Comparison of ENCODE assay signal across 9 mouse cellular contexts in genomic region chrX:137015099-137015709, GRCm38 (mm10). TPM values are rescaled to one million over a fixed set of nuclear protein-coding genes. Genes with fewer than 3 reads are reported as not detected.
A peak's percentile ranks its signal among the peaks of the same experiment; 100 is the strongest.
DNase-seq lines count a peak whose midpoint lies in the region; ATAC-seq and TF ChIP-seq lines count a peak whose summit lies in the region.
"Had no signal": no experiment of that assay in that cellular context is flagged by ENCODE, and none has a peak within 500 bp of the region (broad histone marks: within the 10 kb centered on the region; RNA-seq: fewer than 3 reads in every experiment).

No protein-coding gene starts in this region.

- WGBS in bone marrow, adult 2 months, result 50% methylated on average over 6 of the region's 6 CpGs
- 52% methylated on average over 6 of the region's 6 CpGs for WGBS in embryonic facial prominence, embryonic 14.5 days

- no peaks in the 10 kb centered on the region for H3K9me3 ChIP-seq in embryonic facial prominence, embryonic 14.5 days (ENCODE audit: control insufficient read depth, low read length)
- H3K9me3 ChIP-seq: limb, embryonic 13.5 days had no signal

- TF ChIP-seq POLR2A in bone marrow, adult 2 months (IDR thresholded peaks at IDR 0.05; ENCODE audit: borderline replicate concordance, control insufficient read depth, low read depth, low read length), result no peak

- TF ChIP-seq CTCF in bone marrow, adult 2 months (IDR thresholded peaks at IDR 0.05; ENCODE audit: control insufficient read depth, insufficient read depth, low read length), result 0 out of 2 replicates have a peak, but pooled peaks have one; percentile 19

- H3K27me3 ChIP-seq in embryonic facial prominence, embryonic 14.5 days (replicated peaks; ENCODE audit: control insufficient read depth, insufficient read depth, low read length), result no peaks in the 10 kb centered on the region
- H3K27me3 ChIP-seq: limb, embryonic 13.5 days had no signal

- H3K27ac ChIP-seq in bone marrow, adult 2 months (ENCODE audit: control insufficient read depth, insufficient read depth, low read depth, low read length, poor library complexity), result no peak overlapping the region
- no peak overlapping the region for H3K27ac ChIP-seq in embryonic facial prominence, embryonic 14.5 days (replicated peaks; ENCODE audit: low read depth, low read length)
- H3K27ac ChIP-seq: limb, embryonic 13.5 days had no signal

- no peak for ATAC-seq in embryonic facial prominence, embryonic 14.5 days (ENCODE audit: low read depth)
- ATAC-seq in megakaryocyte, adult 5-6 weeks (ENCODE audit: poor library complexity, severe bottlenecking), result peak; percentile 82

- DNase-seq in 3T3-L1 (ENCODE audit: low read depth, low spot score), result peak; percentile 77
- peak; percentile 70 for DNase-seq in A20 (ENCODE audit: low read depth, low spot score)
- peak; percentile 81 for DNase-seq in embryonic facial prominence, embryonic 14.5 days (ENCODE audit: low spot score)
- peak; percentile 69 for DNase-seq in kidney, postnatal 10 days
- peak; percentile 18 for DNase-seq in skeletal muscle tissue, adult 2 months (ENCODE audit: low read depth, low spot score)
- DNase-seq in urinary bladder, postnatal 10 days (ENCODE audit: low spot score), result no peak

- no peaks in the 10 kb centered on the region for H3K4me1 ChIP-seq in bone marrow, adult 2 months (ENCODE audit: control insufficient read depth, insufficient read depth, low read length)
- no peaks in the 10 kb centered on the region for H3K4me1 ChIP-seq in embryonic facial prominence, embryonic 14.5 days (ENCODE audit: control insufficient read depth, insufficient read depth, low read length)
- H3K4me1 ChIP-seq: limb, embryonic 13.5 days had no signal

- no peak overlapping the region for H3K4me3 ChIP-seq in bone marrow, adult 2 months (replicated peaks; ENCODE audit: control insufficient read depth, low read depth, low read length)
- H3K4me3 ChIP-seq in embryonic facial prominence, embryonic 14.5 days (ENCODE audit: low read depth, low read length), result no peak overlapping the region
- H3K4me3 ChIP-seq: limb, embryonic 13.5 days had no signal

- no peak overlapping the region for H3K4me2 ChIP-seq in embryonic facial prominence, embryonic 14.5 days (ENCODE audit: low read depth, low read length)
- H3K4me2 ChIP-seq: limb, embryonic 13.5 days had no signal

- H3K9ac ChIP-seq in embryonic facial prominence, embryonic 14.5 days (ENCODE audit: low read depth, low read length), result no peak overlapping the region
- H3K9ac ChIP-seq: limb, embryonic 13.5 days had no signal

- peaks cover 10% of the 10 kb centered on the region; the same call in 1 of the 2 replicates for H3K36me3 ChIP-seq in embryonic facial prominence, embryonic 14.5 days (ENCODE audit: control insufficient read depth, insufficient read depth, low read length)

RNA-seq across cellular contexts. Expression of gene Zcchc18, which starts 22.2 kb away (rescaled TPM):
- 1.3 TPM in 1 of 2 replicates, not detected in the other for polyA plus RNA-seq in bone marrow, adult 2 months (2011; ENCODE audit: insufficient read depth, insufficient read length, low replicate concordance, missing spikeins)
- polyA plus RNA-seq in embryonic facial prominence, embryonic 14.5 days (2014; fragmentation: Nextera tagmentation; extraction: Ambion mirVana), result 21.5 and 23.3 TPM in 2 replicates
- 0.29 and 0.46 TPM in 2 replicates for total RNA-seq in megakaryocyte, adult 5-6 weeks (2015)
- not detected in 2 replicates for total RNA-seq in megakaryocyte, adult 5-6 weeks (2017)

RNA-seq across cellular contexts. Expression of gene Slc25a53, which starts 22.9 kb away (rescaled TPM):
- polyA plus RNA-seq in bone marrow, adult 2 months (2011; ENCODE audit: insufficient read depth, insufficient read length, low replicate concordance, missing spikeins), result 3.7 and 8.0 TPM in 2 replicates
- polyA plus RNA-seq in embryonic facial prominence, embryonic 14.5 days (2014; fragmentation: Nextera tagmentation; extraction: Ambion mirVana), result 9.8 and 13.6 TPM in 2 replicates
- total RNA-seq in megakaryocyte, adult 5-6 weeks (2015), result 3.3 and 6.2 TPM in 2 replicates
- 2.8 and 10.8 TPM in 2 replicates for total RNA-seq in megakaryocyte, adult 5-6 weeks (2017)

RNA-seq across cellular contexts. Expression of gene Fam199x, which starts 34.2 kb away (rescaled TPM):
- 0.43 and 1.6 TPM in 2 replicates for polyA plus RNA-seq in bone marrow, adult 2 months (2011; ENCODE audit: insufficient read depth, insufficient read length, low replicate concordance, missing spikeins)
- polyA plus RNA-seq in embryonic facial prominence, embryonic 14.5 days (2014; fragmentation: Nextera tagmentation; extraction: Ambion mirVana), result 7.5 TPM in 2 replicates
- total RNA-seq in megakaryocyte, adult 5-6 weeks (2015), result 3.2 and 4.8 TPM in 2 replicates
- total RNA-seq in megakaryocyte, adult 5-6 weeks (2017), result 6.6 and 6.9 TPM in 2 replicates

RNA-seq across cellular contexts. Expression of gene Tmsb15b1, which starts 38.5 kb away (rescaled TPM):
- 9.3 TPM in 1 of 2 replicates, not detected in the other for polyA plus RNA-seq in bone marrow, adult 2 months (2011; ENCODE audit: insufficient read depth, insufficient read length, low replicate concordance, missing spikeins)
- 26.8 and 30.7 TPM in 2 replicates for polyA plus RNA-seq in embryonic facial prominence, embryonic 14.5 days (2014; fragmentation: Nextera tagmentation; extraction: Ambion mirVana)
- total RNA-seq in megakaryocyte, adult 5-6 weeks (2015), result 3.6 and 5.0 TPM in 2 replicates
- 1.3 and 4.1 TPM in 2 replicates for total RNA-seq in megakaryocyte, adult 5-6 weeks (2017)

RNA-seq across cellular contexts. Expression of gene Tmsb15l, which starts 38.5 kb away (rescaled TPM):
- polyA plus RNA-seq in bone marrow, adult 2 months (2011; ENCODE audit: insufficient read depth, insufficient read length, low replicate concordance, missing spikeins), result not detected in 2 replicates
- 1.8 and 6.2 TPM in 2 replicates for polyA plus RNA-seq in embryonic facial prominence, embryonic 14.5 days (2014; fragmentation: Nextera tagmentation; extraction: Ambion mirVana)
- total RNA-seq in megakaryocyte, adult 5-6 weeks (2015), result 2.1 TPM in 1 of 2 replicates, not detected in the other
- 3.9 and 10.4 TPM in 2 replicates for total RNA-seq in megakaryocyte, adult 5-6 weeks (2017)
